Mouse (Mus musculus) neural tube, embryonic 15.5 days (tissue): ENCODE data around the gene Irs2. TPM values are rescaled to one million over a fixed set of nuclear protein-coding genes. Genes with fewer than 3 reads are reported as not detected.
A peak's percentile ranks its signal among the peaks of the same experiment; 100 is the strongest.

Experiments used
- ATAC-seq: fragments of 200-750 bp; cut with Nextera tagmentation; 2 replicates; pipeline ENCODE4 v1.8.0; 2017; ENCODE audit warnings: mild to moderate bottlenecking, moderate TSS enrichment, moderate library complexity; ENCODE audit not compliant: low FRiP score
- H3K27ac ChIP-seq: fragments of 300-500 bp; sonication (generic); replicated peaks from 2 replicates; pipeline ENCODE4 v1.5.1; 2015; ENCODE audit warnings: mild to moderate bottlenecking, inconsistent platforms
- H3K27me3 ChIP-seq: fragments of 300-500 bp; sonication (generic); replicated peaks from 2 replicates; pipeline ENCODE4 v1.6.1; 2015; ENCODE audit warnings: inconsistent platforms
- H3K36me3 ChIP-seq: fragments of 300-500 bp; sonication (generic); 2 replicates; pipeline ENCODE4 v1.6.1; 2015; ENCODE audit warnings: inconsistent platforms
- H3K4me1 ChIP-seq: fragments of 300-500 bp; sonication (generic); 2 replicates; pipeline ENCODE4 v1.6.1; 2015; ENCODE audit warnings: inconsistent platforms
- H3K4me2 ChIP-seq: fragments of 300-500 bp; sonication (generic); 2 replicates; pipeline ENCODE4 v1.6.1; 2015; ENCODE audit warnings: inconsistent platforms, mild to moderate bottlenecking, moderate library complexity
- H3K4me3 ChIP-seq: fragments of 300-500 bp; sonication (generic); replicated peaks from 2 replicates; pipeline ENCODE4 v1.5.1; 2015; ENCODE audit warnings: mild to moderate bottlenecking, inconsistent platforms
- H3K9ac ChIP-seq: fragments of 300-500 bp; sonication (generic); replicated peaks from 2 replicates; pipeline ENCODE4 v1.6.1; 2015; ENCODE audit warnings: mild to moderate bottlenecking, inconsistent platforms
- H3K9me3 ChIP-seq: fragments of 300-500 bp; sonication (generic); replicated peaks from 2 replicates; pipeline ENCODE4 v1.6.1; 2016; ENCODE audit warnings: inconsistent platforms
- WGBS: fragments of 180-500 bp; shearing (Covaris S2); methylation state at CpG from one replicate; pipeline ENCODE4 v1.1.7; 2015; ENCODE audit warnings: mixed read lengths; 5-methylcytosine and 5-hydroxymethylcytosine counted together
- polyA plus RNA-seq: library from polyadenylated mRNA; unstranded; fragments of >200 nt; fragmentation: Nextera tagmentation; extraction: Ambion mirVana; gene quantifications from 2 replicates; pipeline ENCODE4 v1.2.1, GENCODE M21; 2015

Irs2 gene
- polyA plus RNA-seq, 1 experiment from 2014 or later, result 5.2 TPM

GRCm38 (mm10) chr8:10965401-10966117 is 42.7 kb downstream of the Irs2 start:
- no peaks in the 10 kb centered on the region for H3K36me3 ChIP-seq
- peaks cover 34% of the 10 kb centered on the region for H3K4me1 ChIP-seq
- 0 out of 2 replicates have a peak, but pooled peaks cover 3% of the 10 kb centered on the region for H3K27me3 ChIP-seq
- no peaks in the 10 kb centered on the region for H3K9me3 ChIP-seq
- no peak overlapping the region for H3K9ac ChIP-seq
- 30% methylated on average over 6 of the region's 6 CpGs for WGBS
- 0 out of 2 replicates have a peak, but pooled peaks have one; percentile 30 for ATAC-seq
- no peak overlapping the region; the same call in 1 of the 2 replicates for H3K4me2 ChIP-seq
- H3K27ac ChIP-seq, result no peak overlapping the region; the same call in 1 of the 2 replicates
- H3K4me3 ChIP-seq, result no peak overlapping the region

GRCm38 (mm10) chr8:10964511-10965099 is 43.7 kb downstream of the Irs2 start:
- Histone ChIP-seq H3K9me3 (no peaks in the 10 kb centered on the region), H3K4me1 (peaks cover 36% of the 10 kb centered on the region), H3K4me2 (no peak overlapping the region), H3K27ac (no peak overlapping the region), H3K4me3 (no peak overlapping the region), H3K9ac (no peak overlapping the region), H3K36me3 (no peaks in the 10 kb centered on the region), H3K27me3 (0 out of 2 replicates have a peak, but pooled peaks cover 3% of the 10 kb centered on the region)
- ATAC-seq, result no peak
- 71% methylated on average over 10 of the region's 10 CpGs for WGBS

GRCm38 (mm10) chr8:10961989-10962388 is 46.3 kb downstream of the Irs2 start:
- H3K4me2 ChIP-seq, result no peak overlapping the region
- ATAC-seq, result no peak
- H3K27me3 ChIP-seq, result 0 out of 2 replicates have a peak, but pooled peaks cover 3% of the 10 kb centered on the region
- H3K4me1 ChIP-seq, result peaks cover 46% of the 10 kb centered on the region
- no peaks in the 10 kb centered on the region for H3K36me3 ChIP-seq
- H3K27ac ChIP-seq, result no peak overlapping the region
- WGBS, result 27% methylated on average over 8 of the region's 8 CpGs
- H3K9me3 ChIP-seq, result no peaks in the 10 kb centered on the region
- H3K4me3 ChIP-seq, result no peak overlapping the region
- H3K9ac ChIP-seq, result no peak overlapping the region

GRCm38 (mm10) chr8:10960277-10960819 is 47.9 kb downstream of the Irs2 start:
- Histone ChIP-seq H3K9me3 (no peaks in the 10 kb centered on the region), H3K27ac (no peak overlapping the region), H3K4me2 (peak overlapping the region; percentile 37), H3K4me3 (no peak overlapping the region), H3K36me3 (no peaks in the 10 kb centered on the region), H3K27me3 (0 out of 2 replicates have a peak, but pooled peaks cover 3% of the 10 kb centered on the region), H3K9ac (no peak overlapping the region), H3K4me1 (peaks cover 40% of the 10 kb centered on the region)
- ATAC-seq, result peak; percentile 67
- WGBS, result 9% methylated on average over 15 of the region's 15 CpGs

GRCm38 (mm10) chr8:10957292-10957955 is 50.8 kb downstream of the Irs2 start:
- 42% methylated on average over 9 of the region's 9 CpGs for WGBS
- Histone ChIP-seq H3K36me3 (no peaks in the 10 kb centered on the region), H3K4me1 (peaks cover 41% of the 10 kb centered on the region), H3K9ac (no peak overlapping the region), H3K27ac (no peak overlapping the region), H3K4me3 (no peak overlapping the region), H3K27me3 (no peaks in the 10 kb centered on the region), H3K4me2 (no peak overlapping the region), H3K9me3 (no peaks in the 10 kb centered on the region)
- no peak for ATAC-seq

- H3K4me2 ChIP-seq, result no peak overlapping the region
- no peak overlapping the region for H3K9ac ChIP-seq
- H3K36me3 ChIP-seq, result no peaks in the 10 kb centered on the region
- H3K9me3 ChIP-seq, result no peaks in the 10 kb centered on the region
- H3K27ac ChIP-seq, result no peak overlapping the region
- WGBS, result 19% methylated on average over 11 of the region's 11 CpGs
- H3K4me3 ChIP-seq, result no peak overlapping the region
- peaks cover 26% of the 10 kb centered on the region for H3K4me1 ChIP-seq
- H3K27me3 ChIP-seq, result no peaks in the 10 kb centered on the region
- peak; percentile 32; the same call in 1 of the 2 replicates for ATAC-seq
Observed at GRCm38 (mm10) chr8:10953346-10954053, 54.8 kb downstream of the Irs2 start.

GRCm38 (mm10) chr8:10952706-10953105 is 55.6 kb downstream of the Irs2 start:
- Histone ChIP-seq H3K9ac (no peak overlapping the region), H3K4me1 (peaks cover 23% of the 10 kb centered on the region), H3K4me3 (no peak overlapping the region), H3K27ac (no peak overlapping the region), H3K27me3 (no peaks in the 10 kb centered on the region; the same call in 1 of the 2 replicates), H3K4me2 (no peak overlapping the region), H3K9me3 (no peaks in the 10 kb centered on the region), H3K36me3 (no peaks in the 10 kb centered on the region)
- no peak for ATAC-seq
- WGBS, result 44% methylated on average over 5 of the region's 5 CpGs

GRCm38 (mm10) chr8:10952235-10952634 is 56.0 kb downstream of the Irs2 start:
- peaks cover 20% of the 10 kb centered on the region for H3K4me1 ChIP-seq
- H3K9ac ChIP-seq, result no peak overlapping the region
- no peak overlapping the region for H3K4me2 ChIP-seq
- WGBS, result 74% methylated on average over 2 of the region's 2 CpGs
- no peak for ATAC-seq
- H3K9me3 ChIP-seq, result no peaks in the 10 kb centered on the region
- H3K27ac ChIP-seq, result no peak overlapping the region
- H3K36me3 ChIP-seq, result no peaks in the 10 kb centered on the region
- H3K27me3 ChIP-seq, result no peaks in the 10 kb centered on the region; the same call in 1 of the 2 replicates
- H3K4me3 ChIP-seq, result no peak overlapping the region

GRCm38 (mm10) chr8:10951567-10951966 is 56.7 kb downstream of the Irs2 start:
- H3K4me3 ChIP-seq, result no peak overlapping the region
- no peaks in the 10 kb centered on the region for H3K9me3 ChIP-seq
- H3K4me1 ChIP-seq, result peaks cover 23% of the 10 kb centered on the region
- H3K9ac ChIP-seq, result no peak overlapping the region
- 68% methylated on average over 4 of the region's 4 CpGs for WGBS
- no peak overlapping the region for H3K4me2 ChIP-seq
- H3K27ac ChIP-seq, result no peak overlapping the region
- no peaks in the 10 kb centered on the region for H3K36me3 ChIP-seq
- H3K27me3 ChIP-seq, result no peaks in the 10 kb centered on the region; the same call in 1 of the 2 replicates
- ATAC-seq, result no peak

GRCm38 (mm10) chr8:10945939-10946740 is 62.1 kb downstream of the Irs2 start:
- peak; percentile 83 for ATAC-seq
- H3K4me3 ChIP-seq, result no peak overlapping the region; the same call in 1 of the 2 replicates

More at GRCm38 (mm10) chr8:10945939-10946740, 62.1 kb downstream of the Irs2 start:
- 2% methylated on average over 23 of the region's 23 CpGs for WGBS
- peak overlapping the region; percentile 10; the same call in 1 of the 2 replicates for H3K9ac ChIP-seq
- no peaks in the 10 kb centered on the region for H3K9me3 ChIP-seq
- H3K4me2 ChIP-seq, result peak overlapping the region; percentile 50
- peaks cover 3% of the 10 kb centered on the region; the same call in 1 of the 2 replicates for H3K27me3 ChIP-seq
- H3K27ac ChIP-seq, result peak overlapping the region; percentile 78
- peaks cover 20% of the 10 kb centered on the region for H3K4me1 ChIP-seq
- H3K36me3 ChIP-seq, result no peaks in the 10 kb centered on the region
